Mouse (Mus musculus) lung, postnatal 0 days (tissue): ENCODE measurements around the gene Tssk3.

Experiments used
- CTCF ChIP-seq: IDR thresholded peaks from 2 replicates; pipeline ENCODE4 v1.5.1; 2016; ENCODE audit warnings: antibody characterized with exemption, mild to moderate bottlenecking
- EP300 ChIP-seq: IDR thresholded peaks from 2 replicates; pipeline ENCODE4 v1.6.1; 2016; ENCODE audit warnings: antibody characterized with exemption, mild to moderate bottlenecking, control low read depth

- TF ChIP-seq CTCF = no peak
- TF ChIP-seq EP300 = no peak
Observed at GRCm38 (mm10) chr4:129456126-129456525, 34.7 kb downstream of the Tssk3 start.
